Mouse (Mus musculus): Measurements from ENCODE around the gene Foxk1.

The Foxk1 gene

DNA sequence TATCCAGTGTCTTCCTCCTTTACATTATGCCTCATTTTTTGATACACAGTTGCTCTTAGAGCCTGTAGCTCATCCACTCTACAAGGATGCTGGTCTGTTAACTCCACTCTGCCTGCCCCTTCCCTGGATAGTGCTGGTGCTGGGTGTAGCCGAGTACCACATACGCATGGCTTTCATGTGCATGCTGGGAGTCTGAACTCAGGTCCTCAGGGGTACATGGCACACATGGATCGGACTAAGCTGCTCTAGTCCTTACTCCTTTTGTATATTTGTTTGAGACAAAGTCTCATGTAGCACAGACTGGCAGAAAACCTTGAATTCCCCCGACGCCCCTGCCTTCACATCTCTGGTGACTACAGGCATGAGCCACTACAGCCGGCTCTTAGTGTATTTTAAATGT lies 15.0 kb upstream of the Foxk1 start:
- in situ Hi-C loops (cut with MboI; ENCODE audit: low pct_unique_long_range_greater_than_20kb in 1 of 2, low sequenced_read_pairs in 2 of 2, unreplicated experiment in 1 of 2), result no loop called here

DNA sequence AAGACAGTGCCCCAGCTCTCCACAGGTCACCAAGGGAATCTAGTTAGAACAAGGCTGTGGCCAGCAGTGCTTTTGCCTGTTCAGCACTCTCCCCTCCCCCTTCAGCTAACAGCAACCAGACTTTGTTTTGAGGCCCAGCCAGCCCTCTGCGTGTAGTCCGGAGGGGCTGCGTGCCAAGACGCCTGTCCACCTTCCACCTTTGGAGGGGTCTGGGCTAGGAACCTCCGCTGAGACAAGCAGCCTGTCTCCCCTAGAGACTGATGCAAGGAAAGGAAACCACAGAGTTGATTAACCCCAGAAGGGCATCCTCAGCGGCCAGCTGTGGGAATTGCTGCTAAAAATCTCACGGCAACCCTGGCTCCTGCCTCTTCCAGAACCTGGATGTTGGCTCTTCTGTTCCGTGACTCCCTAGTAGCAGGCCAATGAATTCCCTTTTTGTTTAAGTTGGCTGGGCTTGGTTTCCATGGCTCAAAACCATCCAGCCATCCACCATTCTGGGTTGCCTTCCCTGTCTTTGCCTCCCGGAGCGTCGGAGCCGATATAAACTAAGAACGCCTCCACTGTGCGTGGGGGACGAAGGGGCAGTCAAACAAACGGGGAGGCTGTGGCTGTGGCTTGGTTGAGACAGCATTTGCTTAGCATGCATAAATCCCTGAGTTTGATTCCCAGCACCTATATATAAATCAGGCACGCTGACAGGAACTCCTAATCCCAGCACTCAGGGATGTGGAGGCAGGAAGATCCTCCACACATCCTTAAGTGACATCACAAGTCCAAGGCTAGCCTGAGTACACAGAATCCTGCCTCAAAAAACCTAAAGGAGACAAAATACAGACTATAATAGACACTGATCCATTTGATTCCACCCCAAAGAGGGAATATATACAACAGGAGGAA lies 14.3 kb upstream of the Foxk1 start:
- in situ Hi-C loops (cut with MboI; ENCODE audit: low pct_unique_long_range_greater_than_20kb in 1 of 2, low sequenced_read_pairs in 2 of 2, unreplicated experiment in 1 of 2), result no loop called here

DNA sequence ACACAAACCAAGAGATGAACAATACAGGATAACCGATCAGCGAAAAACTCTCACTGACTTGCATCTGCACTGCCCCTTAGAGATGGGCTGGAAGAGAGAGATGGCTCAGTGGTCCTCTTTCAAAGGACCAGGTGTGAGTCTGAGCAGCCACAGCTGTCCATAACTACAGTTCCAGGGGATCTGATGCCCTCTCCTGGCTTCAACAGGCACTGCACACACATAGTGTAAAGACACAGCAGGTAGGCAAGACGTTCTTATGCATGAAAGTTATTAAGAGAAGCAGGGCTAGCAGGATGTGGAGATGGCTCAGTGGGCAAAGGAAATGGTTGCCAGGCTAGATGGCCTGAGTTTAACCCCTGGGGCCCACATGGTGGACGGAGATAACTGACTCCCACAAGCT lies 13.6 kb upstream of the Foxk1 start:
- in situ Hi-C loops (cut with MboI; ENCODE audit: low pct_unique_long_range_greater_than_20kb in 1 of 2, low sequenced_read_pairs in 2 of 2, unreplicated experiment in 1 of 2), result no loop called here

DNA sequence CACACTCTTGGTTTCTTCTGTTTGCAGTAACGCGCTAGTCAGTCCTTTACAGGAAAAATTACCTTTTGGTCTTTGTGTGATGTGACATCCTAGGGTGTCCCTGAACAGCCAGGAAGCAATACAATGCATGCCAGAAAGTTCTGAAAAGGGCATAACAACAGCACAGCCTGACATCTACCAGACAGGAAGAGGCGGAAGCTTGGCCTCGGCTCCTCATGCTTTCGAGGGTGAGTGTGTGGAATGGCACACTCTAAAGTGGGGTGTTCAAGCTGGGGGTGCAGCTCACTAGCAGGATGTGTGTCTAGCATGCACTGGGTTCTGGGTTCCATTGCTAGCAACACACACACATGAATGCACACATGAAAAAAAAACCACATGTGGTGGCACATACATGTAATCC lies 9.6 kb upstream of the Foxk1 start:
- in situ Hi-C loops (cut with MboI; ENCODE audit: low pct_unique_long_range_greater_than_20kb in 1 of 2, low sequenced_read_pairs in 2 of 2, unreplicated experiment in 1 of 2), result no loop called here

DNA sequence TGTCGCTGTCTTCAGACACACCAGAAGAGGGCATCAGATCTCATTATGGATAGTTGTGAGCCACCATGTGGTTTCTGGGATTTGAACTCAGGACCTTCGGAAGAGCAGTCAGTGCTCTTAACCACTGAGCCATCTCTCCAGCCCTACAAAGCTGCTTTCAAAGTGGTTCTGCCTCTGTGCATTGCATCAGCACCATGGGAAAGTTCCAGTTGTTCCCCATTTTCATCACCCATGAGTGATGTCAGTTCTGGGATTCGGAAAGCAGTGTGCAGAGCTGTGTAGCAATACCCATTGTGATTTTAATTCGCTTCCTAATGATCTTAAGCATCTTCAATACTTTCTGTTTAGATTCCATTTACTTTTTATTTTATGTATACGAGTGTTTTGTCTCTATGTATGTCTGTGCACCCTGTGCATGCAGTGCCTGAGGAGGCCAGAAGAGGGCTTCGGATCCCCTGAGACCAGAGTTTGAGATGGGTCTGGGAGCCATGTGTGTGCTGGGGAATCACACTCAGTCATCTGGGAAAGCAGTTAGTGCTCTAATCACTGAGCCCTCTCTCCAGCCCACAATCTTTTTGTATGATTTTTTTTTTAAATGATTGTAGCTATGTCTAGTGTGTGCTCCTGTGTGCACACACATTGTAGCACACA lies 6.6 kb upstream of the Foxk1 start:
- in situ Hi-C loops (cut with MboI; ENCODE audit: low pct_unique_long_range_greater_than_20kb in 1 of 2, low sequenced_read_pairs in 2 of 2, unreplicated experiment in 1 of 2), result no loop called here

DNA sequence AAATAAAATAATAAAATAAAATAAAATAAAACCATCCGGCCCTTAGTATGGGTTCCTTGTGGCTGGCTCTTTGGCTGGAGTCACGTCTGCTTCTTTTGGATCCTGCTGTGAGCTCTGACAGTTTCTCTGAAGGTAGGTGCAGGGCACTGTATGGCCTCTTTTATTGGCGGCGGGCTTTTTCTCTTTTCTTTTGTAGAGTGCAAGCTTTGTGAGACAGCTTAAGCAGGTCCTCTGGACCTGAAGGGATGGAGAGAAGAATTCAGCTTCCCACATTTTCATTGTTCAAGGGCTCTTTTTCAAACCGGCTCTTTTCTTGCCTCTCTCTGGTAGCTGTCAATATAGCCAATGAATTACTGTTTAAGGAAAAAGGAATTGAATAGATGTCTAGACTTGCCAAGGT lies 5.4 kb upstream of the Foxk1 start:
- in situ Hi-C loops (cut with MboI; ENCODE audit: low pct_unique_long_range_greater_than_20kb in 1 of 2, low sequenced_read_pairs in 2 of 2, unreplicated experiment in 1 of 2), result no loop called here

DNA sequence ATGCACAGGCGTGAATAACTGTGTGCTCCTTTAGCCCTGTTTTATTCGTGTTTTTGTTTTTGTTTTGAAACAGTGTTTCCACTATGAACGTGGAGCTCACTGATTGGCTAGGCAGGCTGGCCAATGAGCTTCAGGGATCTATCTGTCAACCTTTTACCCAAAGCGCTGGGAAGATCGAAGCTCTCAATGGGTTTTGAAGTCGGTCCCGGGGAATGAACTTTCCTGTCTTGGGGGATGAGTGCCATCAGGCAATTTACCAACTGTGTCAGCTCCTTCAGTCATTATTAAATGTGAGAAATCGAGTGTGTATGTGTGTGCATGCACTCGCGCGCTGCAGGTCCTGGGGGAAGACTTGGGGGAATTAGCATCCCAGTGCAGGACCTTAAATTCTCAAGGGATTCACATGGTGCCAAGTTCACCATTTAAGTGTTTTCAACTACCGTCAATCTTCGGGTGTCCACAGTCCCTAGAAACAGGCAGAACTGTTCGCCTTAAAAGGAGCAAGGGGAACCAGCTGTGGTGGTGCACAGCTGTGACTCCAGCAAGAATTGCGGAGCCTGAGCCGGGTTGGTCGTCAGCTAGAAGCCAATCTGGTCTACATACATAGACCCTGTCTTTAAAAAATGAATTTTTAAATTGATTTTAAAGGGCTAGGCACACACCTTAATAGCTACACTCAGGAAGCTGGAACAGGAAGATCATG lies 965 bp upstream of the Foxk1 start:
- in situ Hi-C loops (cut with MboI; ENCODE audit: low pct_unique_long_range_greater_than_20kb in 1 of 2, low sequenced_read_pairs in 2 of 2, unreplicated experiment in 1 of 2), result loop anchor here (5.0 kb wide), 2 partner anchors 33 to 42 kb away; no protein-coding TSS in a partner anchor

DNA sequence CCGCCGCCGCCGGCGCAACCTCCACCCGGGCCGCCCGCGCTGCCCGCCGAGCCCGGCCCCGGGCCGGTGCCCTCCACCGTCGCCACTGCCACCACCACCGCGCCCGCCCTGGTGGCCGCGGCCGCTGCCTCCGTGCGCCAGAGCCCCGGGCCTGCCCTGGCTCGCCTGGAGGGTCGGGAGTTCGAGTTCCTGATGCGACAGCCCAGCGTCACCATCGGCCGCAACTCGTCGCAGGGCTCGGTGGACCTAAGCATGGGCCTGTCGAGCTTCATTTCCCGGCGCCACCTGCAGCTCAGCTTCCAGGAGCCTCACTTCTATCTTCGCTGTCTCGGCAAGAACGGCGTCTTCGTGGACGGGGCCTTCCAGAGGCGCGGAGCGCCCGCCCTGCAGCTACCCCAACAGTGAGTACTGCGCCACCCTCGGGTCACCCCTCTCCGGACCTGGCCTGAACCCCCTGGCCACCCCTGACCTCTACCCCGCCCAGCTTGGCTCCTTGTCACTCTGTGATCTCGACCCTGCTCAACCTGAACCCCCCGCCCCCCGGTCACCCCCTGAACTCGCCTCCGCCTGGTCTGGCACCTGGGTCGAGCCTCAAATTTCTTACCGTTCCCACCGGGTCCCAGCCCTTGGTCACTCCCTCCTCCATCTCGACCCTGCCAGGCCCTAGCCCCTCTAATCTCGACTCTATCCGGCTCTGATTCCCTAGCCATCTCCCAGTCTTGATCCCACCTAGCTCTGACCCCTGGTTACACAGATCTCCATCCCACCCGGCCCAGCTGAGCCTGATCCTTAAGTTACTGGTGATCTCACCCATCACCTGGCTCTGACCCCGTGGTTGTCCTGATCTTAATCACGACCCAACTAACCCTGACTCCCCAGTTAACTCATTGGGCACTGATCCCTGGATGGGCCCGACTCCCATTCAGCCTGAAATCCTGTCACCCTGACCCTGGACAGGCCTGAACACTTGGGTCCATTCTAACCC lies 636 bp downstream of the Foxk1 start:
- in situ Hi-C loops (cut with MboI; ENCODE audit: low pct_unique_long_range_greater_than_20kb in 1 of 2, low sequenced_read_pairs in 2 of 2, unreplicated experiment in 1 of 2), result loop anchor here (5.0 kb wide), 2 partner anchors 35 to 40 kb away; no protein-coding TSS in a partner anchor

DNA sequence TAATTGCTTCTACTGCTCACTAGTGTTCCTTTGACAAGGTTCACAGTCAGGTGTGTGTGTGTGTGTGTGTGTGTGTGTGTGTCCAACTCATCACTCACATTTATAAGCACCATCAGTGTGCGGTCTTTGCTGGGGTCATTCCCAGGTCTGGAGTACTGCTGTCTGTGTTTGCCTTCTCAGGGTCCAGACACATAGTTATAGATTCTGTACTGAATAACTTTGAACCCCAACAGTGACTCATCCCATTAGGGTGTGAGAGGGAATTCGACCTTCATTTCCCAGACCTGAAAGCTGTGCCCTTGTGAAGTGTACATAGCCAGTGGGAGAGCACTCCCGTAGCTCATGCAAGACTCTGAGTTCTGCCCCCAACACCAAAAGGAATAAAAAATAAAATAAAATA lies 2.4 kb downstream of the Foxk1 start:
- in situ Hi-C loops (cut with MboI; ENCODE audit: low pct_unique_long_range_greater_than_20kb in 1 of 2, low sequenced_read_pairs in 2 of 2, unreplicated experiment in 1 of 2), result loop anchor here (5.0 kb wide), 2 partner anchors 36 to 39 kb away; no protein-coding TSS in a partner anchor

DNA sequence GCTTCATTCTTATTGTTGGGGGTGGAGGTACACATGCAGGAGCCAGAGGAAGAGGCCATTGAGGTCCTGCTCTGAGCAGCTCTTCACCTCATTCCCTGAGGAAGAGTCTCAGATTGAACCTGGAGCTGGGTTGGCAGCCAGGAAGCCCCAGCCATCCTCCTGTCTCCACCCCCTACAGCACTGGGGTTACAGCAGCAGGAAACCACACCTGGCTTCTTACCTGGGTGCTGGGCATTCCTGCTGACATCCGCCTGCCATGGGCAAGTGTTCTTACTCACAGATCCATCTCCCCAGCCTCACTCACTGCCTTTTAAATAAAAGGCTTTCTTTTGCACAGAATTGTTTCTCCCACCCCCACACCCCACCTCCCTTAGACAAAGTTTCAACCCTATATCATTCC lies 3.0 kb downstream of the Foxk1 start:
- in situ Hi-C loops (cut with MboI; ENCODE audit: low pct_unique_long_range_greater_than_20kb in 1 of 2, low sequenced_read_pairs in 2 of 2, unreplicated experiment in 1 of 2), result loop anchor here (5.0 kb wide), 2 partner anchors 37 to 38 kb away; no protein-coding TSS in a partner anchor

DNA sequence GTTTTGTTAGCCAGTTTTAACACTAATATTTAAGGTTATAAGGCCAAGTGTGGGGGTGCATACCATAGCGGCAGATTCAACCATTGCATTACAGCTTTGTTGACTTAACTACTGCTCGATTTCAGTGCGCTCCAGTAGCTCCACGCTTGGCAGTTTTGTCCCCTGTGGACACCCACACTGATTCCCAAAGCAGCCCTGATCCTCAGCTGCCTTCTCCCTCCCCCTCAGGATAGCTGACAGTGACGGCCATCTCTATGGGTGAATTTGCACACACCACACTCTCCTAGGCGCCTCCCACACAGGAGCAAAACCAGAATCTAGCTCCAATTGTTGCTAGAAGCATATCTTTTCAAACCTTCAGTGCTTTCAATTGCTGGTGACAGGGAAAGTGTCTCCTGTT lies 4.1 kb downstream of the Foxk1 start:
- in situ Hi-C loops (cut with MboI; ENCODE audit: low pct_unique_long_range_greater_than_20kb in 1 of 2, low sequenced_read_pairs in 2 of 2, unreplicated experiment in 1 of 2), result no loop called here

DNA sequence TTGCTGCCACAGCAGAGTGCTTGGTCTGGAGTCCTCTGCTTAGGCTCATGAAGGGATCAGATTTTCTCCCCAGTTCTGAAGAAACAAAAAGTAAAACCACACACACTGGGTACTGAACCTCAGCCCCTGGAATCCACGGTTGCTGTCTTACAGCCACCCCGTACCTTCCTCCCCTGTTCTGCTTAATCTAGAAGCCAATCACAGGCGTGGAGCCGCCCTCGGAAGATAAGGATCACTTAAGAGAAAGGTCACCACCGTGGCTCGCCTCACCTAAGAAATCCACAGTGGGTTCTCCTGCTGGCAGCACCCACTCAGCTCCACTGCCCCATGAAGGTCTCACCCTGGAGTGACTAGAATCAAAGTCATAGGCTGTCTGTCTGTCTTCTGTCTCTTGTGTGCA lies 5.1 kb downstream of the Foxk1 start:
- in situ Hi-C loops (cut with MboI; ENCODE audit: low pct_unique_long_range_greater_than_20kb in 1 of 2, low sequenced_read_pairs in 2 of 2, unreplicated experiment in 1 of 2), result no loop called here

DNA sequence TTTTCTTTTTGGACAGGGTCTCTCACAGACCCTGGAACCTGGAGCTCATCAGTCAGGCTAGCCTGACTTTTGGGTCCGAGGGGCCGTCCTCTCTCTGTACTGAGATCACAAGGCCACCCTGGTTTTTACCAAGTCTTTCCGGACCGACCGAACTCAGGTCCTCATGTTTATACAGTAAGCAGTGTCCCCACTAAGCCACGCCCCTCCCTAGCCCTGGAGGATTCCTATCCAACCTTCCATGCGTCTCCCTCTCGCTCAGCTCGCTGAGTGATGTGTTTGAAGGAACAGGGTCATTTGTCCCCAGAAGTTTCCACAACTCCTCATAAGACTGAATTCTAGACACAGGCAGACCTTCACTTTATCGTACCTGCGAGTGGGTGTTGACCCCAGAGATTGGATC lies 5.6 kb downstream of the Foxk1 start:
- in situ Hi-C loops (cut with MboI; ENCODE audit: low pct_unique_long_range_greater_than_20kb in 1 of 2, low sequenced_read_pairs in 2 of 2, unreplicated experiment in 1 of 2), result no loop called here

DNA sequence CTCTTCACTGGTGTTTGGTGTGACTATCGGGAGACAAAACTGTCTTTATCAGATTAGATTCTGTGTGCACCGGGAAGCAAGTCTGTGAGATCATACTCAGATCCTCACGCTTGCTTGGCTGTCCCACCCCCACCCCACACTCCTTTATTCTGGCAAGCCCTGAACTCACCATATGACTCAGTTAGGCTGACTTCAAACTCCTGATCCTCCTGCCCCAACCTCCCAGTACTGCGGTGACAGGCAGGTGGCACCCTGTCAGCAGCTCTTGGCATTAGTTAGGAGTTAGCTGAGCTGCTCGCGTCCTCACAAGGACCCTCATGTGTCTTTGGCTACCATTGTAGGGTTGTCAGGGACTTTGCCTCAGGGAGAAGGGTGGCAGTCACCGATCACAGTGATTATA lies 6.1 kb downstream of the Foxk1 start:
- in situ Hi-C loops (cut with MboI; ENCODE audit: low pct_unique_long_range_greater_than_20kb in 1 of 2, low sequenced_read_pairs in 2 of 2, unreplicated experiment in 1 of 2), result no loop called here

DNA sequence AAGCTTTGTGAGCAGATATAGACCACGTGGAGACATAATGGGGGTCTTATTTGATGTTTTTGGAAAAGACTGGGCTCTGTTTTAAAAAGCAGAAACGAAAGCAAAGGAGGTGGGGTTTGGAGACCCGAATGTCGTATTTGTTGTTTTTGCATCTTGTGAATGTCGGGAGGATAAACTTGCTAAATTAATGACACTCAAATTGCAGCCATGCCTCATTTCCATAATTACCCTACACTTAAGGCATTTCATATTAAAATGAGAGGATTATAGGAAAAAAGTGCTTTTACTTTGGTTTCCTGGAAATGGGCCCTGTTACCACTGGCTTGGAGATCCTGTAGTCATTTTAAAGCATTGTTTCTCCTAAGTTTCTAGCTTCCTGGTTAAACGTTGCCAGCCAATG lies 7.9 kb downstream of the Foxk1 start:
- in situ Hi-C loops (cut with MboI; ENCODE audit: low pct_unique_long_range_greater_than_20kb in 1 of 2, low sequenced_read_pairs in 2 of 2, unreplicated experiment in 1 of 2), result no loop called here

DNA sequence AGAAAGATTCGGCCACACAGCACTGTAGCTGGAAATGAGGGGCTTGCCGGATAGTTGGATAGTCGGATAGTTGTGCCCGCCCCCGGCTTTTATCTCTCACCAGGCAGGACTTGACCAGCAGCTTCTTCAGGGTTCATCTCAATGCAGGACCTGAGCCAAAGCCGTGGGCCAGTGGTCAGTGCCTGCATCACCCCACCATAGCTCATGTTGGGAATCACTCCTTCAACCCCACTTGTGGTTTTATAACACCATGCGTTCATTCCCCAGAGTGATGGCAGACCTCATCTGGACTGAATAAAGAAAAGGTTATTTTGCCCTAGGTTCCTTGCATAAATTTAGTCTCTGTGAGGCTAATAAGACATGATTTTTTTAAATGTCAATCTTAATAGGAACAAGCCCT lies 9.1 kb downstream of the Foxk1 start:
- in situ Hi-C loops (cut with MboI; ENCODE audit: low pct_unique_long_range_greater_than_20kb in 1 of 2, low sequenced_read_pairs in 2 of 2, unreplicated experiment in 1 of 2), result no loop called here

DNA sequence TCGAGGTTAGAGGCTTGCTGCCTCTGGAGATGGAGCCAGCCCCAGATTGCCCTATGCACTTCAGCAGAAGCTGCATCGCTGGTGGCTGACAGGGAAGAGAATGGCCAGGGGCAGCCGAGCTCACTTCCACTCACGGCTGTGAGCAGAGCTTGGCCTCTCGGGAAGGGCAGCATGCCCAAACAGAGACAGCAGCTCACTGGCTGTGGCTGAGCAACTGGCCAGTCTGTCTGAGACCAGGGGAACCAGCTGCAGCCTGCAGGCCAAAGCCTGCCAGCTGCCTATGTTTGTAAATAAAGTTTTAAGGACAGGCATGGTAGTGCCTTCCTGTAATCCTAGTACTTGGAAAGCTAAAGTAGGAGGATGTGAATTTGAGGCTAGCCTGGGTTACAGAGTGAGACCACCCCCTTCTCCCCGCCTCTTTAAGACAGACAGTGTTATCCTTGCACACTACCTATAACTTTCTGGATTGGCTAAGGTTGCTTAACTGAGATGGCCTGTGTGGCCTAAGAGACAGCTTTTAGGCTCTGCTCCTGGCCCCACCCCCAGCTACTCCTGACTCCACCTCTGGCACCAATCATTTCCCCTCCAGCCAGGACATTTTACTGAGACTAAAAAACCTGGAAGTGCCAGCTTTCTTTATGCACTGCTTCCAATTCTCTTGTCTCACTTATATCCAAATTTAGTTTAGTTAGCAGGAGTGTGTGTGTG lies 11.5 kb downstream of the Foxk1 start:
- in situ Hi-C loops (cut with MboI; ENCODE audit: low pct_unique_long_range_greater_than_20kb in 1 of 2, low sequenced_read_pairs in 2 of 2, unreplicated experiment in 1 of 2), result no loop called here

Data from mouse embryonic stem cell (cell line).